Mouse (Mus musculus) embryo, embryonic 10 days (tissue): ENCODE data around the gene Pparg.

Experiments used
- DNase-seq: peaks from one replicate; pipeline ENCODE4 v3.0.0-alpha.2; 2015; ENCODE audit warnings: low spot score

Gene Pparg

GRCm38 (mm10) chr6:115506425-115506824, 145.7 kb downstream of the Pparg start:
- no peak for DNase-seq

GRCm38 (mm10) chr6:115511447-115511846, 150.7 kb downstream of the Pparg start:
- DNase-seq, result no peak

GRCm38 (mm10) chr6:115513207-115513606, 152.5 kb downstream of the Pparg start:
- no peak for DNase-seq

- DNase-seq, result no peak
These were observed 157.2 kb downstream of the Pparg start for GRCm38 (mm10) chr6:115517904-115518303.

GRCm38 (mm10) chr6:115518352-115518751, 157.6 kb downstream of the Pparg start:
- DNase-seq, result no peak

GRCm38 (mm10) chr6:115519275-115519699, 158.5 kb downstream of the Pparg start:
- DNase-seq, result no peak

GRCm38 (mm10) chr6:115521923-115522322, 161.2 kb downstream of the Pparg start:
- DNase-seq, result no peak

- DNase-seq, result no peak
These were observed 162.0 kb downstream of the Pparg start for GRCm38 (mm10) chr6:115522691-115523146.

GRCm38 (mm10) chr6:115523201-115523600, 162.4 kb downstream of the Pparg start:
- no peak for DNase-seq

GRCm38 (mm10) chr6:115524449-115524990, 163.8 kb downstream of the Pparg start:
- DNase-seq, result no peak

GRCm38 (mm10) chr6:115527418-115527817, 166.7 kb downstream of the Pparg start:
- no peak for DNase-seq

- no peak for DNase-seq
These were observed 167.6 kb downstream of the Pparg start for GRCm38 (mm10) chr6:115528372-115528771.

- no peak for DNase-seq
These were observed 173.9 kb downstream of the Pparg start for GRCm38 (mm10) chr6:115534617-115535016.

GRCm38 (mm10) chr6:115536169-115536568, 175.4 kb downstream of the Pparg start:
- DNase-seq, result no peak

- DNase-seq, result peak; percentile 93
These were observed 178.1 kb downstream of the Pparg start for GRCm38 (mm10) chr6:115538645-115539429.
